Mouse (Mus musculus): ENCODE measurements around the gene Pdpk1.

DNA sequence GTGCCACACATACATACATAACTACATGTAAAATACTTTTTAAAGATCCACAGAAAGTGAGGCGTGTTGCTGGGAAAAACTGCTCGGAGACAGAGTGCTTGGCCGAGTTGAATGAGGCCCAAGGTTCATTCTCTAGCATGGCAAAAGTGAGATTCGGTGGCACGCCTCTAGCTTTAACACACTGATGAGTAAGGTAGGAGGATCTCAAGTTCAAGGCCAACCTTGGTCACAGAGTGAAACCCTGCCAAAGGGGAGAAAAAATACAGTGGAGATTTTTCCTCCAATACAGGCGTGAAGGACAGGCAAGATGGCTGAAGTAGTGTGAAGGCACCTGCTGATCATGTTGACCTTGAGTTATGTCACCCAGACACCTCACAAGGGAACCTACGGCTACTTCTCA lies 1.3 kb downstream of the Pdpk1 start:
- TF ChIP-seq POLR2A (IDR thresholded peaks at IDR 0.05; ENCODE audit: insufficient read depth, low read length) (no peak), CTCF (IDR thresholded peaks at IDR 0.05; ENCODE audit: low read depth, low read length) (no peak)
